Mouse (Mus musculus): ENCODE measurements around the gene Apaf1.

Gene Apaf1

DNA sequence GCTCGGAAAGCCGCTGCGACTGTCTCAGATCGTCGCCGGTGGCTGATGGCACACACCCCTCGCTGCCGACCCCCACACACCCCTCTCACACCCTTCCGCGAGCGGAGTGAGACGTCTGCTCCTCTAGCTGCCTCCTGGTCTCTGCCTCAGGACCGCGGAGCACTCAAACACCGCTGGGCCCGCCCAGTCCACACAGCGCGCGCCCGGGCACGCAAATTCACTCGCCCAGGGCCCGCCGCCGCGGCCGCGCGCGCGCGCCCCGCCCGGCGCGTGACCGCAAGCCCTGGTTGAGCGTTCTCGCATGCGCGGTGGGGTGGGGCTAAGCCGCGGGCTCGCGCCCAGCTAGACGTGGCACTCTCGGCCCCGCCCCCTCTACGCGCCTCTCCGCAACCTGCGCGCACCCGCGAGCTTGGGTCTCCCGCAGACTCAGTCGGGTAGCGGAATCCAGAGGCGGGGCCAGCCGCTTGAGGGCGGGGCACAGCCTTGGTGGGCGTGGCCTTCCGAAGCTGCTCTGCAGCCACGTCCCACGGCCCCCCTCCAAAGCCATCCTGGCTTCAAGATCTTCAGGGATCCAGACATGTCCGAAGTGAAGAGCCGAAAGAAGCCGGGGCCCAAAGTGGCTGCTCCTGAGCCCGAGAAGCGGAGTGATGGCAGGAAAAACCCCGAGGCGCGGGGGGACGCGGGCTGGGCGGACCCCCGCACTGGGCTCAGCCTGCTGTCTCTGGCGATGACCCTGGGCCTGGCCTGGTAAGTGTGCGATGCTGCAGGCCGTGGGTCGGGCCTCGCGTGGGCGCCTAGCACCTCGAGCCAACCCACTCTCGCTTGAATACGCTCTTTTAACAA is at the start of gene Apaf1, which contains the start of gene Ikbip:
TSS of gene Apaf1 (minus strand) at position 221 of the 843 bp plus-strand sequence.
TSS of gene Ikbip (plus strand) at position 391 of the 843 bp plus-strand sequence.
- peak; percentile 99 to 100 for DNase-seq (ENCODE audit: low spot score in 2 of 2)

DNA sequence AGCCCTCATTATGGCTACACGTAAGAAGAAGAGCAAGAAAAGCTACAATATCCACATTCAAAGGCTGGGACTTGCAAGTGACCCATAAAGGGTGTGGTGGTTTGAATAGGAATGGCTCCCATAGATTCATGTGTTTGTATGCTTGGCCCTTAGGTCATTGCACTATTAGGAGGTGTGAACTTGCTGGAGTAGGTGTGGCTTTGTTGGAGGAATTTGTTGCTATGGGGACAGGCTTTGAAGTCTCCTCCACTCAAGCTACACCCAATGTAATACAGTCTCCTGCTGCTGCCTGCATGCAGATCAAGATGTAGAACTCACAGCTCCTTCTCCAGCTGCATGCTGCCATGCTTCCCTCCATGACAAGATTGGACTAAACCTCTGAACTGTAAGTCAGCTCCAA is 49.0 kb upstream of the Apaf1 start:
- DNase-seq (ENCODE audit: low spot score in 2 of 2) = no peak

DNA sequence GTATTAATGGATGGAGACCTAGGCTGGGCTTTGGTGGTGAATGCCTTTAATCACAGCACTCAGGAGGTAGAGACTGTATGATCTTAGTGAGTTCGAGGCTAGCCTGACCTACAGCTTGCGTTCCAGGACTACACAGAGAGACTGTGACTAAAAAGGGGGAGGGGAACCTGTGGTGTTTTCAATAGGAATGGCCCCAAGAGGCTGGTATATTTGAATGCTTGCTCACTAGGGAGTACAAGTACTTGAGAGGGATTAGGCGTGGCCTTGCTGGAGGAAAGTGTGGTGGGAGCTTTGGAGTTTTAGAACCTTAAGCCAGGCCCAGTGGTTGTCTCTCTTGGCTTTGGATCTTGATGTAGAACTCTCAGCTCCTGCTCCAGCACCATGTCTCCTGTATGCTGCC is 48.2 kb upstream of the Apaf1 start:
- no peak for DNase-seq (ENCODE audit: low spot score in 2 of 2)

DNA sequence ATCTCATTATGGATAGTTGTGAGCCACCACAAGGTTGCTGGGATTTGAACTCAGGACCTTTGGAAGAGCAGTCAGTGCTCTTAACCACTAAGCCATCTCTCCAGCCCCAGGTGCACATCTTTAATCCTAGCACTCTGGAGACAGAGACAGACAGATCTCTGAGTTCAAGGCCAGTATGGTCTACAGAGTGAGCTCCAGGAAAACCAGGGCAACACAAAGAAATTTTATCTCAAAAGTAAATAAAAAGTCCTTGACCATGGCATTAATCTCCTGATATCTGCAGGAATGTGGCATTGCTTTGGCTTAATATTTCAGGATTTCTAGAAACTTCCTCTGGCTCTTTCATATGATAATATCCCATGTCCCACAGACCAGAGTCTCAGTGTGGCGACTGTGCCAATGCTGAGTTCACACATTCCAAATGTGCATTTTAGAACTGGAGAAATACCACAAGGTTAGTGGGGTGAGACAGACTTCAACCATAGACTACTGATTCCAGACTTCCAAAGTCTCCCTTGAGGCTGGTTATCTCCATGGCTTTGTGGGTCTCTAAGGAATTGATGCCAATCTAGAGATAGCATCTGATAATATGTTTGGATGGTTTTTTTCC is 46.1 kb upstream of the Apaf1 start:
- DNase-seq (ENCODE audit: low spot score in 2 of 2) = no peak

DNA sequence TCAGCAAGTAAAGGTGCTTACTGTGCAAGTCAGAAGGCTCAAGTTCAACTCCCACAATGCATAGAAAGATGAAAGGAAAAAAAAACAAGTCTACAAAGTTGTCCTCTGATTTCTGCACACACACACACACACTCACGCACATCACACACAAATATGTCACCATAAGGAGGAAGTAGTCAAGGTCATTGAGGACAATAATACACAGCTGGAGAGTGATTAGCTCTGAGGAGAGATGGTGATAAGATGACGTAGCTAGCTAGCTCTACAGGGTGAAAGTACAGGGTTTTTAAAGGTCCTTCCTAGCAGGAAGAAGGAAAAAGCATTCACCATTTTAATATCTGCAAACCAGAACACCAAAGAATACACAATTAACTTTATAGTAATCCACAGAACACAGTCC is 44.8 kb upstream of the Apaf1 start:
- DNase-seq (ENCODE audit: low spot score in 2 of 2) = no peak

DNA sequence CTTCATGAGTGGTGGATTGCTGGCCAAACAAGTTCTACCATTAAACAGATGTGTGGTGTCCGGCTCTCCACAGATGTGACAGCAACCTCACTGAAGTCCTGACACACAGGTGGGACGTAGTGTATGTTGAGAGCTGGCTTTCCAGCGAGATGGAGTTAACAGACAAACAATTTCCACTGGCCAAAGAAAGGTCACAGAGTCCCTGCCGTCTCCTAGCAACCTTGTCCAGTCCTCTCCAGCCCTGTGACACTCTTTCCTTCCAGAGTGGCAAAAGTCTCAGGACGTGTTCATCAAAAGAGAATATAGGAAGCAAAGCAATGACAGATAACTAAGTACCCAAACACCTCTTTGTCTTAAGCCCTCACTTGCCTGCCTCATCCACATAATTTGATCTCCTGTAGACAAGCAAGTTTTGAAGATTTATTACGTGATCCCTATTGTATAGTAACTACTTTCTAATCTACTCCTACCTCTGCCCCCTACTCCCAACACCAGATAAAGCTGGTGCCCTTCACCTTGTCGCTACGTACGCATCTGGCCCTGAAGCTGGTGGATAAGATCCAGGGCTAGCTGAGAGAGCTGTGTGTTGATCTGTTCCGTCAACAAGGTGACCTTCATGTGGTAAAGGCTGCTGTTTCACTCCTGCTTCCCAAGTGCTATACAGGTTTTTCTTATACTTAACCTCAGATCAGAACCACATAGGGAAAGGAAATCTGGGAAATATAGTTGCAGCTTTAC is 44.2 kb upstream of the Apaf1 start:
- DNase-seq (ENCODE audit: low spot score in 2 of 2) = no peak

DNA sequence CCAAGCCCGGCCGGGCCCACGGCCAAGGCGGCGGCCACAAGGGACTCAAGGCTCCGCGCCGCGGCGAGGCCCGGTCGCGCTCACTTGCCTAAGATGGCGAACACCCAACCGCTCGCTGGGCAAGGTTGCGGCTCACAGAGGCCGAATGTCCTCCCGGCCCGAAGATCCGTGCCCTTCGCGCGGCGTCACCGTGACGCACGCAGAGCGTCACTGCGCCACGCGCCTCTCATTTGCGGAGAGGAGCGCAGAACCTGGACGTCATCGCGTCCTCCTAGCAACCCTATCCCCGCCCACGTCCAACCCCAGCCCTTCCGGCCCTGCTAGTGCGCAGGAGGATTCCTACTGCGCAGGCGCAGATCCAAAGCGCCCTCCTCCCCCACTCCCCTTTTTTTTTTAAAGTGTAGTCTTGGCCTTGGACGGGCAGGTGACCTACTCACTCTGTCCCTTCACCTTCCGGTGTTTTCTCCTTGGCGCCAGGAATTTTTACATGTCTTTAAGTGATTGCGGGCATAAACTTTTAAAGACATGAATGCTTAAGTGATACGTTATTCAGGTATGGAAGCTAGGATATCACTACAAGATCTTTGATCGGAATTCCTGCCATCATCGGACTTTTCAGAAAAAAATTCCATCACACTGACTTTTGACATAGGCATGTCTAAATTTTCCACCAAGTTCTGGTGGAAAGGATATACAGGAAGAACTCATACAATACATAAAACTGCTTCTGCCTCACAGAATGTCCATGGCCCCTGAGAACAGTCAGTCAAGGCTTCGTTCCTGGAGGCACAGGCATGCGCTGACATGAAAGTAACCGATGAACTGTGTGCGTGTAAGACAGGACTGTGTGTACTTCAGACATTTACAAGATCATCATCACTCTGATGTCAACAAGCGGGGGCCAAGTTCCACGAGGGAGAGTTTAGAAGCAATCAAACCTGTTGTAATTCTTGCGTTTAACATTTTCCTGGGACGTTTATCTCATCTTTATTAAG is 41.6 kb upstream of the Apaf1 start, which contains the start of gene Slc25a3:
TSS of gene Slc25a3 (minus strand) at position 232 of the 995 bp plus-strand sequence.
- DNase-seq (ENCODE audit: low spot score in 2 of 2) = peak; percentile 98

DNA sequence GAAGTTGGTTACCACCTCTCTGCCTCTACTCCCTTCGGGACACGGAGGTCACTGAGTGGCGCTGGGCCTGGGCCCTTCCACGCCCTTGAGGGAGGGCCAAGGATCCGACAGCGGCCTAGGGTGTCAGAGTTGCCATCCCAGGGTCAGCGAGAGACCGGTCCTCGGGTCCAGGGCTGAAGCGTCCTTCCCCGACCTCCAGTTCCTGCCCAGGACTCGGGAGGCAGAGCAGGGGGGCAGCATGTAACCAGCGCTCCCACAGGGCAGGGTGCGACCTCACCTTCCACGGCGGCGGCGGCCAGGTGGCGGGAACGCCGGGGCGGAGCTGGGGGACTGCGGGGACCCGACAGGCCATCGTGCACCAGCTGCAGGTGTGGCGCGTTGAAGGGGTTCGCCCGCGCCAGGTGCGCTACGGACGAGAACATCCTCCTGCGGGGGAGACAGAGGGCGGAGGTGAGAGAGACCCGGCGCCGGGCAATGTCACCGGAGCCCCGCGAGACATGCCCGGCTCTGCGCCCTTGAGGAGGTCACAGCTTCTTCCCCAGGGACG is 40.8 kb upstream of the Apaf1 start:
- peak; percentile 32 to 55 for DNase-seq (ENCODE audit: low spot score in 2 of 2)

DNA sequence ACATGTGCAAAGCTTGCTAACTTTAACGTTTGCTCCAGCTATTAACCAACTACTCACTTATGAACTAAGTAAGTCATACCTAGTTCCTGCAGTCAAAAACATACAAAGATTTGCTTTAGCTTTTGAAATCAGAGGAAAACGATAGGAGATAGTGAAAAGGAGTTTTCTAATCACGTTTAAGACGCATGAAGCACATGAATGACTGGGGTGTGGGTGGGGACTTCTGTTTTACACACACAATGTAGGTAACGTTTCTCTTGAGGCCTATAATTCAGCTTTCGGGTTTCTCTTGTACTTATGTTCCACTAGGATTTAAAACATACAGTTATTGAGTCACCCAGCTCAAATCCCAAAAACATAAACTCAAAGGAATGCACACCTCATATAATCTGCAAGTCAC is 40.1 kb upstream of the Apaf1 start:
- no peak for DNase-seq (ENCODE audit: low spot score in 2 of 2)

DNA sequence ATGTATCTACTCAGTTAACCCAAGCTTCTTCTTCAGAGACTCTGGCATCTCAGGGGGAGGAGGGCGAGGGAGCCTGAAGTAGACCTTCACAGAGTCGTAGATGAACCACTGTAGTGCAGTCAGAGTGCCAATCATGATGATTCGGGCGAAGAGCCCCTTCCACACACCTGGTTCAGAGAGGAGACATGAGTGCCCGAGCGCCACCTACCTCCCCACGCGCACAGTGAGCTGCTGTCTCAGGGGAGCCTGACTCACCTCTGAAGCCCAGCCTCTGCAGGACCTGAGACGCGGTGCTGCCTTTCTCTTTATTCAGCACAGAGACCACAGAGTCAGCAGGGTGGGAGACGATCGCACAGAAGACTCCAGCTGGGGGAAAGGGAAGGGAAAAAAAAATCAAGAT is 34.4 kb upstream of the Apaf1 start:
- no peak for DNase-seq (ENCODE audit: low spot score in 2 of 2)

DNA sequence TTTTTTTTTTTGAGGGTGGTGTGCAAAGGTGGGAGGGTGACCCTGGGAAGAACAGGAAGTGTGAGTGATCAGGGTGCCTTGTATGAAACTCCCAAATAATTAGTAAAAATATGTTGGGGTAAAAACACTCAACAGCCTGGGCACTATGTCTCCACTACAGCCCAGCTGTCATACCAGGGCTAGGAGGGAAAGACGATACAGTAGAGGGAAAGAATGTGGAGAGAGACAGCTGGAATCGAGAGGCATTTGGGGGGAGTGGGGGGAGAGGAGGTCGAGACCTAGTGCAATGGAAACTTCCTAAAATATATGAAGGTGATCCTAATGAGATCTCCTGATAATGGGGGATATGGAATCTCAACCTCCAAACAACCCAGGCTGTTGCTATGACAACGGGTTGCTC is 27.3 kb upstream of the Apaf1 start:
- DNase-seq (ENCODE audit: low spot score in 2 of 2) = no peak

DNA sequence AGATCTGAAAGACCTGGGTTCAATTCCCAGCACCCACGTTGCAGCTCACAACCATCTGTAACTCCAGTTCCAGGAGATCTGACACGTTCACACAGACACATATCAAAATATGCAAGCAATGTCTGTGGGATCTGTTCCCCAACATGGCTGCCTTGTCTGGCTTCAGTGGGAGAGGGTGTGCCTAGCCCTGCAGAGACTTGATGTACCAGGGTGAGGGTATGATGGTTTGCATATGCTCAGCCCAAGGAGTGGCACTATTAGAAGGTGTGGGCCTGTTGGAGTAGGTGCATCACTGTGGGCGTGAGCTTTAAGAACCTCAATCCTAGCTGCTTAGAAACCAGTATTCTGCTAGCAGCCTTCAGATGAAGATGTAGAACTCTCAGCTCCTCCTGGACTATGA is 23.4 kb upstream of the Apaf1 start:
- DNase-seq (ENCODE audit: low spot score in 2 of 2) = no peak

DNA sequence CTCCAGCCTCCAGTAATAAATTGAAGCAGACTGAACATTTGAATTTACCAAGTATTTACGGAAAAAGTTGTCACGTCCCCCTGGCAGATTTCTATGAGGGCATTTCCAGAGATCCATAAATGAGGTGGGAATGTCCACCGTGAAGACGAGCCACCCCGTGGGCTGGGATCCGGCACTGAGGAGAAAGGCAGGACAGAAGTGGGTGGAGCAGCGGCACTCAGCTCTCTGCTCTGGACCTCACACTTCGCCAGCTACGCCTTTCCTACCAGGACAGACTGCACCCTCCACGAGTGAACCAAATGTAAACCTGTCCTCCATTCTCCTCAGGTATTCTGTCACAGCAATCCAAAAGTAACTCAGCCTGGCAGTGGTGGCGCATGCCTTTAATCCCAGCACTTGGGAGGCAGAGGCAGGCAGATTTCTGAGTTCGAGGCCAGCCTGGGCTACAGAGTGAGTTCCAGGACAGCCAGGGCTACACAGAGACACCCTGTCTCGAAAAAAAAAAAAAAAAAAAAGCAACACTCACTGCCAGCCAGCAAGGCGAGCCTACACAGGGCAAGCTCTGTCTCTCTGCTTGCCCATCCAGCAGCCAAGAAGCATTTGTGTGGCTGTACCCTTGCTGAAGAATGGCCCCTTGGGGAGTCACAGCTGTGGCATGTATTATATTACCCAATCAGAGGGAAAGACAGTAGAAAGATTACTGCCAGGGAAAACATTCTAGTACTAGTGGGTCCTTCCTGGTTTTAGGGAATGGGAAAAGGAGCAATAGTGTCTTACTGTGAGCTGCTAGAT is 20.4 kb upstream of the Apaf1 start:
- no peak for DNase-seq (ENCODE audit: low spot score in 2 of 2)

DNA sequence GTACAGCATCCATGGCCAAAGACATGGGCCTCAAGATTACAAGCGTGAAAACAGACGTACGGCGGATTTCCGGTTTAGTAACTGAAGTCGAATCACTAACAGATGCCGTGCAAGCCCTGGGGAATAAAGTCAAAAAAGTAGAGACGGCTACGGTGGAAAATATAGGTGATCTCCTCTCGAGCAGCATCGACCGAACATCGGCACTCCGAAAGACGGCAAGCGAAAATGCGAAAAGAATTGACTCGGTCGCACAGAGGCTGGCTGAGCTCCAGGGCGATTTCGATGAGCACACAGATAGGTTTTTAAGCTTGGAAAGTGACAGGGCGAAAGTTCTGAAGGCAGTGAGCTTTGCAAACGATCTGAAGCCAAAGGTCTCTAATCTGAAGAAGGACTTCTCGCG is 19.4 kb upstream of the Apaf1 start:
- DNase-seq (ENCODE audit: low spot score in 2 of 2) = no peak

DNA sequence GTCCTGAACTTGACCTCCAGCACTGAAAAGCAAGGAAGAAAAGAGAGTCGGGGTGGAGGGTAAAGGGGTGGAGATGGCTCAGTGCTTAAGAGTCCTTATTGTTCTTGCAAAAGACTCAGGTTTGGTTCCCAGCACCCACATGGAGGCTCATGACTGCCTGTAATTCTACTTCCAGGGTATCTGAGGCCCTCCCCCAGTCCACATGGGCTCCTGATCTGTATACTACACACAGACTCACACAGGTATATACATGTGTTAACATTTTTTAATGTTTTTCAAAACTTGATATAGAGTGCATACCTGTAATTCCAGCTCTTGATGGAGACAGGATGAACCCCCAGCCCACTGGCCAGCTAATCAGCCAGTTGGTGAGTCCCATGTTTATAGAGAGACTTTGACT is 17.5 kb upstream of the Apaf1 start:
- DNase-seq (ENCODE audit: low spot score in 2 of 2) = no peak

DNA sequence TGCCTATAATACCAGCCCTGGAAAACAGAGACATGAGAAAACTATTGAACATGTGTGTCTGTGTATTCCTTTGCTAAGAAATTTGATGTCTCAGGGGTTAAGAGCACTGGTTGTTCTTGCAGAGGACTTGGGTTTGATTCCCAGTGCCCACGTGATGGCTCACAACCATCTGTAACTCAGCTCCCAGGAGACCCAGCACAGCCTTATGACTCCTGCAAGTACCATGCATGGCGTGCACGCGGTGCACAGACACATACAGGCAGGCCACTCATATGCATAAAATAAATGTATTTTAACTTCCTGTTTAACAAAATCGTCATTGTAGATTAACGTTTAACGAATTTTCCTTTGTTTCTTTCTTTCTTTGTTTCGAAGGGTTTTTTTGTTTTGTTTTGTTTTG is 15.5 kb upstream of the Apaf1 start:
- no peak for DNase-seq (ENCODE audit: low spot score in 2 of 2)

DNA sequence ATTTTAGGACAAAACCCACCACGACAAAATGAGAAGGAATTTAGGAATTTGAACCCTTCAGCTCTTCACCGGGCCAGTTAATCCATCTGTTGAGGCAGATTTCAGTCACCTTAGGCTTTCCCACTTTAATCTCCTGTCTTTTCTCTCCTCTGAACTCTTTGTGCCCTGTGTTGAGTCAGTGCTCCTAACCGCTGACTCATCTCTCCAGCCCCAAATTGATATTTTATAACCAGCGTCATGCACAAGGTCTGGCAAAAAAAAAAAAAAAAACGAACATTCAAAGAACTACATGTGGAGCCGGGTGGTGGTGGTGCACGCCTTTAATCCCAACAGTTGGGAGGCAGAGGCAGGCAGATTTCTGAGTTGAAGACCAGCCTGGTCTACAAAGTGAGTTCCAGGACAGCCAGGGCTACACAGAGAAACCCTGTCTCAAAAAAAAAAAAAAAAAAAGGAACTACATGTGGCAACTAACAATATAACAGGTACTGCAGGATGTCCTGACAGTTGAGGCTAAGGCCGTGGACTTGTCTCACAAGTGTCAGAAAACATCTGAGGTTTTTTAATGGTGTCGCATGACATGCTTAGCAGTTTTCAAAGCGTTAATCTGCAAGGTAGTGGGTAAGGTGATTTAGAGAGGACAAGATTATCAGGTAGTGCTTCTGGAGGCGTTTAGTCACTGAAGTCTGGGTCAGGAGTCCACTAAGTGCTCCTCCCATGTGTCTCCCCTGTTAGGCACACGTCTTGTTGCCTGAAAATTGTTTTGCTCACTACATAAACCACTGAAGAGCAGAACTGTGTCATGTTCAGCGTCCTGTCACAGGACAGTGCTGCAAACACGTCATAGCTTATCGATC is 11.9 kb upstream of the Apaf1 start:
- no peak for DNase-seq (ENCODE audit: low spot score in 2 of 2)

DNA sequence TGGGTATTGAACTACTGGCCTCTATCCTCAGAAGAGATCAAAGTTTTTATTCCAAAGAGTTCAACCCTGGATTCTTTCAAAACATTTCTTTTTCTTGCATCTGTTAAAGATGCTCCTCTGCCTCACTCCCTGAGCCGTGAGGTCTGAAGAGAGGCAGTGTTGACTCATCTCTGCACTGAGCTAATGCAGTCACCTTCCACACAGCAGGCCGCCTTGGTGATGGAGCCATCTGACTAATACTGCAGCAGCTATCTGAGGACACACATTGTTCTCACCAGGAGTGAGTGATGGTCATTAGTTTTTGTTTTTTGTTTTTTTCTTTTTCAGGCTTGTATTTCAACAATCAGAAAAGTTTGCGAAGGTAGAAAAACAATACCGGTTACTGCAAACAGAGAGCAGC is 10.2 kb upstream of the Apaf1 start:
- DNase-seq (ENCODE audit: low spot score in 2 of 2) = no peak

DNA sequence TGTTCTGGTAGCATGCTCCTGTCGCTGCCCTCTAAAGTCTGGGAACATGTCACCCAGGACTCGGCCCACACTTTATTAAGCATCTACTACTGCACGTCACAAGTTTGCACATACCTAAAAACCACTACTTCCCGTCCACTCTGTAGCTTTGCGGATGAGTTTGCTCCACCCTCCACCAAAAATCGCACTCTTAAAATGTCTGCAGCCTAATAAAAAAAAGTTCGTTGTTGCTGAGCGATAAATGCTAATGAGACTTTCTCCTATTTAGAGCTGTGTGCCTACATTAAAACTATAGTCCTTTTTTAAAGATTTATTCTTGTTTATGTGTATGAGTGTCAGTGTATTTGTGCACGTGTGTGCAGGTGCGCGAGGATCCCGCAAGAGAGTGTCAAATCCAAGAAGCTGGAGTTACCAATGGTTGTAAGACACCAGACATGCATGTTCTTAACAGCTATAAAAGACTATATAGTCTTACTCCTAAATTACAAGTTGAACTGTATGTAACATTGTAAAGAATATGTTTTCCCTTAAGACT is 890 bp upstream of the Apaf1 start:
- no peak for DNase-seq (ENCODE audit: low spot score in 2 of 2)

All from spleen, postnatal 36 days (tissue).